Mouse (Mus musculus) midbrain, postnatal 0 days (tissue): ENCODE data around the gene Iqcd. TPM values are rescaled to one million over a fixed set of nuclear protein-coding genes. Genes with fewer than 3 reads are reported as not detected.
A peak's percentile ranks its signal among the peaks of the same experiment; 100 is the strongest.

Experiments
- ATAC-seq: fragments of 200-750 bp; cut with Nextera tagmentation; 2 replicates; pipeline ENCODE4 v1.8.0; 2017; ENCODE audit warnings: moderate number of reproducible peaks, mild to moderate bottlenecking, moderate TSS enrichment, moderate library complexity; ENCODE audit not compliant: low FRiP score
- DNase-seq: peaks from one replicate; pipeline ENCODE4 v3.0.0-alpha.2; 2015; ENCODE audit warnings: low spot score
- H3K27ac ChIP-seq: fragments of 300-500 bp; sonication (generic); 2 replicates; pipeline ENCODE4 v1.5.1; 2014; ENCODE audit warnings: low read depth, mild to moderate bottlenecking, low read length, mixed read lengths
- H3K27me3 ChIP-seq: fragments of 300-500 bp; sonication (generic); 2 replicates; pipeline ENCODE4 v1.6.1; 2014; ENCODE audit warnings: low read length, control low read depth, mixed read lengths; ENCODE audit not compliant: insufficient read depth
- H3K36me3 ChIP-seq: fragments of 300-500 bp; sonication (generic); 2 replicates; pipeline ENCODE4 v1.6.1; 2014; ENCODE audit warnings: low read length, control low read depth, mixed read lengths; ENCODE audit not compliant: insufficient read depth
- H3K4me1 ChIP-seq: fragments of 300-500 bp; sonication (generic); 2 replicates; pipeline ENCODE4 v1.6.1; 2014; ENCODE audit warnings: mild to moderate bottlenecking, control low read depth, antibody characterized with exemption, low read length, mixed read lengths; ENCODE audit not compliant: insufficient read depth
- H3K4me2 ChIP-seq: fragments of 300-500 bp; sonication (generic); 2 replicates; pipeline ENCODE4 v1.6.1; 2014; ENCODE audit warnings: low read depth, mild to moderate bottlenecking, low read length, mixed read lengths; ENCODE audit not compliant: poor library complexity, severe bottlenecking
- H3K4me3 ChIP-seq: fragments of 300-500 bp; sonication (generic); 2 replicates; pipeline ENCODE4 v1.5.1; 2014; ENCODE audit warnings: low read depth, mild to moderate bottlenecking, low read length, moderate library complexity
- H3K9ac ChIP-seq: fragments of 300-500 bp; sonication (generic); replicated peaks from 2 replicates; pipeline ENCODE4 v1.6.1; 2014; ENCODE audit warnings: mild to moderate bottlenecking, low read length, moderate library complexity, mixed read lengths; ENCODE audit not compliant: poor library complexity, severe bottlenecking
- H3K9me3 ChIP-seq: fragments of 300-500 bp; sonication (generic); 2 replicates; pipeline ENCODE4 v1.6.1; 2016; ENCODE audit warnings: low read length, control low read depth
- CTCF ChIP-seq: IDR thresholded peaks from 2 replicates; pipeline ENCODE4 v1.5.1; 2016; ENCODE audit warnings: antibody characterized with exemption, mild to moderate bottlenecking
- WGBS: fragments of 180-500 bp; shearing (Covaris S2); extraction: QIAGEN DNeasy Blood & Tissue Kit; methylation state at CpG from one replicate; pipeline ENCODE4 v1.1.7; 2014; 5-methylcytosine and 5-hydroxymethylcytosine counted together
- polyA plus RNA-seq: library from polyadenylated mRNA; unstranded; fragments of >200 nt; fragmentation: Nextera tagmentation; extraction: Ambion mirVana; gene quantifications from 2 replicates; pipeline ENCODE4 v1.2.1, GENCODE M21; 2015
- total RNA-seq: library from RNA; depleted of rRNA; stranded (reverse); fragments of >200 nt; gene quantifications from 2 replicates; pipeline ENCODE4 v1.2.3, GENCODE M21; 2014

Gene Iqcd
- total and polyA plus RNA-seq, 2 experiments from 2014 or later: 1.3 to 1.5 TPM

DNA sequence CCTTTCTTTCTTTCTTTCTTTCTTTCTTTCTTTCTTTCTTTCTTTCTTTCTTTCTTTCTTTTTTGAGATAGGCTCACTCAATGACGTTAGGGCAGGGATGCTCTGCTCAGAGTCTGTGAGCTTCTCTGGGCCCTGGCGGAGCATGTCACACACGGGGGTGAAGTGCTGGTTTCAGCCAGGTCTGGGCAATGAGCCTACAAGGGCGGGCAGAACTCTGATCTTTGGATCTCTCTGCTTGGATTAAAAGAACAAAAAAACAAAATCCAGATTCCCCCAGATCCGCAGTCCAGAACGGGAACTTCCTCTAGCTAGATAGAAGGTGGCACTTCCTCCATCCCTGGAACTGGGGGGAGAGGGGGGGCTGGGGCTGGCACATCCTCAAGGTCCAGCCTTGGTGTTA lies 57.0 kb downstream of the Iqcd start:
- H3K4me1 ChIP-seq: peaks cover 6% of the 10 kb centered on the region; the same call in 1 of the 2 replicates
- H3K9me3 ChIP-seq: no peaks in the 10 kb centered on the region
- H3K9ac ChIP-seq: no peak overlapping the region
- H3K36me3 ChIP-seq: no peaks in the 10 kb centered on the region
- peaks cover 14% of the 10 kb centered on the region; the same call in 1 of the 2 replicates for H3K27me3 ChIP-seq
- H3K27ac ChIP-seq: no peak overlapping the region
- WGBS: 50% methylated on average over 6 of the region's 6 CpGs
- no peak for TF ChIP-seq CTCF
- no peak for ATAC-seq
- H3K4me3 ChIP-seq: no peak overlapping the region
- H3K4me2 ChIP-seq: no peak overlapping the region
- peak; percentile 56 for DNase-seq

GRCm38 (mm10) chr5:120647361-120647760 lies 58.5 kb downstream of the Iqcd start:
- Histone ChIP-seq H3K36me3 (no peaks in the 10 kb centered on the region), H3K4me2 (no peak overlapping the region), H3K9ac (no peak overlapping the region), H3K4me1 (peaks cover 6% of the 10 kb centered on the region; the same call in 1 of the 2 replicates), H3K9me3 (no peaks in the 10 kb centered on the region), H3K27me3 (peaks cover 14% of the 10 kb centered on the region; the same call in 1 of the 2 replicates), H3K4me3 (no peak overlapping the region), H3K27ac (no peak overlapping the region)
- WGBS: 86% methylated on average over 4 of the region's 4 CpGs
- no peak for TF ChIP-seq CTCF
- ATAC-seq: no peak
- DNase-seq: no peak

- peaks cover 6% of the 10 kb centered on the region; the same call in 1 of the 2 replicates for H3K4me1 ChIP-seq
- no peaks in the 10 kb centered on the region for H3K36me3 ChIP-seq
- peaks cover 14% of the 10 kb centered on the region; the same call in 1 of the 2 replicates for H3K27me3 ChIP-seq
- peak; percentile 17; the same call in 1 of the 2 replicates for TF ChIP-seq CTCF
- WGBS: 43% methylated on average over 12 of the region's 12 CpGs
- H3K9ac ChIP-seq: no peak overlapping the region
- H3K9me3 ChIP-seq: no peaks in the 10 kb centered on the region
- peak overlapping the region; percentile 50; the same call in 1 of the 2 replicates for H3K4me2 ChIP-seq
- no peak for DNase-seq
- H3K27ac ChIP-seq: no peak overlapping the region
- no peak for ATAC-seq
- H3K4me3 ChIP-seq: peak overlapping the region; percentile 35
Measured at GRCm38 (mm10) chr5:120647814-120648491, 59.1 kb downstream of the Iqcd start.

DNA sequence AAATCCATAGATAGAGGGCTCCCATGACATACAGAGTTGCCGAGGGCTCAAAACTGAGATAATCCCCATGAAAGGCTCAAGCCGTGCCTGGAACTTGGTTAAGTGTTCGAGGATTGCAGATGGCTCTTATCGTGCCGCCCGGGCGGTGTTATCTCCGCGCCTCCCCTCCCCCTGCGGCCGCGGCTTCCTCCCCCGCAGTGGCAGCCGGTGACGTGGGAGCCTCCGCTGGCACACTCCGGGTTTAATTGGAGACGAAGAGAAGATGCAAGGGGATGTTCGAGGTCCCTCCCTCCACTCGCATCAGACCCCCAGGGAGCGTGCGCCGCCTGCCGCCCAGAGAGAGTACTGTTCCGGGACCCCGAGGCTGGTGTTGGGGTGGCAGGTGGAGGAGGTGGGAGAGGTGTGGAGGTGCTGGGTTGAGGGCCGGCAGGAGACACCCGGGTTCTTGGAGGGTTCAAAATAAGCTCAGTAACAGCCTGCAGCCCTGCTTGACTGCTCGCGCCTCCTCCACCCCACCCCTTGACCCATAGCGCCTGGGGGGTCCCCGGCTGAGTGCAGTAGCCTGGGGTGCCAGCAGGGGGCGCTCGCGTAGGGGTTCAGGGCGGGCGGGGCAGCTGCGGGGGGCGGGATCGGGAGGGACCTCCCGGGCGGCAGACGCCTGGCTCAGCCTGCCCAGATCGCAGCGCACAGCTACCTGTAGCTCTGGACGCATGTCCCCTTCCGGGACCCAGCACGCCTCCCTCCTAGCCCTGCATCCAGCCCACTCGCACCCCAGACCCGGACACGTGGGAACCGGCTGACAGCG lies 60.0 kb downstream of the Iqcd start, which contains the start of gene Rasal1:
Gene Rasal1, plus strand, starts transcription at position 244 of the 805 bp plus-strand sequence.
- peak; percentile 29 for DNase-seq
- H3K9ac ChIP-seq: peak within 1 kb of the TSS; percentile 39

GRCm38 (mm10) chr5:120649374-120649933 lies 60.6 kb downstream of the Iqcd start:
- DNase-seq (no peak), ATAC-seq (peak; percentile 59)
- H3K4me3 ChIP-seq: peak overlapping the region; percentile 35
- H3K27me3 ChIP-seq: peaks cover 14% of the 10 kb centered on the region; the same call in 1 of the 2 replicates
- H3K9me3 ChIP-seq: no peaks in the 10 kb centered on the region
- H3K36me3 ChIP-seq: no peaks in the 10 kb centered on the region
- H3K9ac ChIP-seq: peak overlapping the region; percentile 39; the same call in 1 of the 2 replicates
- 4% methylated on average over 21 of the region's 21 CpGs for WGBS
- peaks cover 6% of the 10 kb centered on the region; the same call in 1 of the 2 replicates for H3K4me1 ChIP-seq
- no peak; the same call in 1 of the 2 replicates for TF ChIP-seq CTCF
- H3K27ac ChIP-seq: no peak overlapping the region
- H3K4me2 ChIP-seq: peak overlapping the region; percentile 50

More for the DNA sequence above, 60.0 kb downstream of the Iqcd start, which contains the start of gene Rasal1:
- ATAC-seq: peak; percentile 39; the same call in 1 of the 2 replicates
- H3K36me3 ChIP-seq: no peaks in the 10 kb centered on the region
- H3K4me1 ChIP-seq: peaks cover 6% of the 10 kb centered on the region; the same call in 1 of the 2 replicates
- H3K9me3 ChIP-seq: no peaks in the 10 kb centered on the region
- H3K27ac ChIP-seq: no peak within 1 kb of the TSS
- peak within 1 kb of the TSS; percentile 50 for H3K4me2 ChIP-seq
- peaks cover 14% of the 10 kb centered on the region; the same call in 1 of the 2 replicates for H3K27me3 ChIP-seq
- H3K4me3 ChIP-seq: peak within 1 kb of the TSS; percentile 35
- under 1% methylated on average over 44 of the region's 53 CpGs for WGBS
- TF ChIP-seq CTCF: peak; percentile 70
